Mouse (Mus musculus) kidney, postnatal 10 days (tissue): ENCODE measurements at regions not wholly inside any gene's neighbourhood (a gene's known extent, or its start where the extent isn't known, plus 50 kb on each side); places are given as distances from the start of the nearest gene placed in this dataset.

Experiments used
- DNase-seq: peaks from one replicate; pipeline ENCODE4 v3.0.0; 2021; ENCODE audit warnings: mixed read lengths

- no peak for DNase-seq
Observed at GRCm38 (mm10) chr3:155485487-155485886, 392.3 kb downstream of the Lrriq3 start.

- no peak for DNase-seq
Observed at GRCm38 (mm10) chr3:155487877-155488537, 394.8 kb downstream of the Lrriq3 start.

GRCm38 (mm10) chr3:155490670-155491069, 397.4 kb downstream of the Lrriq3 start:
- no peak for DNase-seq

GRCm38 (mm10) chr3:155510161-155510857, 417.1 kb downstream of the Lrriq3 start:
- no peak for DNase-seq

- no peak for DNase-seq
Observed at GRCm38 (mm10) chr3:155513885-155514284, 420.7 kb downstream of the Lrriq3 start.

GRCm38 (mm10) chr3:155529312-155529711, 436.1 kb downstream of the Lrriq3 start:
- no peak for DNase-seq

GRCm38 (mm10) chr3:155530811-155531210, 437.6 kb downstream of the Lrriq3 start:
- no peak for DNase-seq

- DNase-seq, result no peak
Observed at GRCm38 (mm10) chr3:155532075-155532474, 438.8 kb downstream of the Lrriq3 start.

GRCm38 (mm10) chr3:155548204-155548603, 455.0 kb downstream of the Lrriq3 start:
- no peak for DNase-seq

- DNase-seq, result no peak
Observed at GRCm38 (mm10) chr3:155577111-155577510, 483.9 kb downstream of the Lrriq3 start.

GRCm38 (mm10) chr3:155604001-155604400, 510.8 kb downstream of the Lrriq3 start:
- no peak for DNase-seq
